Mouse (Mus musculus) hindbrain, embryonic 13.5 days (tissue): ENCODE measurements around the gene Olfr775. TPM values are rescaled to one million over a fixed set of nuclear protein-coding genes. Genes with fewer than 3 reads are reported as not detected.

Experiments used
- ATAC-seq: fragments of 200-750 bp; cut with Nextera tagmentation; 2 replicates; pipeline ENCODE4 v1.8.0; 2017; ENCODE audit warnings: moderate TSS enrichment; ENCODE audit not compliant: low FRiP score
- H3K27ac ChIP-seq: fragments of 300-500 bp; sonication (generic); 2 replicates; pipeline ENCODE4 v1.5.1; 2015; ENCODE audit warnings: inconsistent platforms, mild to moderate bottlenecking, moderate library complexity
- H3K27me3 ChIP-seq: fragments of 300-500 bp; sonication (generic); 2 replicates; pipeline ENCODE4 v1.6.1; 2015; ENCODE audit warnings: mild to moderate bottlenecking, inconsistent platforms
- H3K36me3 ChIP-seq: fragments of 300-500 bp; sonication (generic); 2 replicates; pipeline ENCODE4 v1.6.1; 2015; ENCODE audit warnings: mild to moderate bottlenecking, inconsistent platforms
- H3K4me1 ChIP-seq: fragments of 300-500 bp; sonication (generic); replicated peaks from 2 replicates; pipeline ENCODE4 v1.6.1; 2015; ENCODE audit warnings: inconsistent platforms
- H3K4me2 ChIP-seq: fragments of 300-500 bp; sonication (generic); 2 replicates; pipeline ENCODE4 v1.6.1; 2015; ENCODE audit warnings: inconsistent platforms, mild to moderate bottlenecking, moderate library complexity
- H3K4me3 ChIP-seq: fragments of 300-500 bp; sonication (generic); 2 replicates; pipeline ENCODE4 v1.5.1; 2015; ENCODE audit warnings: mild to moderate bottlenecking, inconsistent platforms
- H3K9ac ChIP-seq: fragments of 300-500 bp; sonication (generic); 2 replicates; pipeline ENCODE4 v1.6.1; 2015; ENCODE audit warnings: mild to moderate bottlenecking, inconsistent platforms
- H3K9me3 ChIP-seq: fragments of 300-500 bp; sonication (generic); 2 replicates; pipeline ENCODE4 v1.6.1; 2016; ENCODE audit warnings: inconsistent platforms
- WGBS: fragments of 180-500 bp; shearing (Covaris S2); methylation state at CpG from one replicate; pipeline ENCODE4 v1.1.7; 2015; 5-methylcytosine and 5-hydroxymethylcytosine counted together
- polyA plus RNA-seq: library from polyadenylated mRNA; unstranded; fragments of >200 nt; fragmentation: Nextera tagmentation; extraction: Ambion mirVana; gene quantifications from 2 replicates; pipeline ENCODE4 v1.2.1, GENCODE M21; 2015

The Olfr775 gene
- not detected in 2 replicates for polyA plus RNA-seq

DNA sequence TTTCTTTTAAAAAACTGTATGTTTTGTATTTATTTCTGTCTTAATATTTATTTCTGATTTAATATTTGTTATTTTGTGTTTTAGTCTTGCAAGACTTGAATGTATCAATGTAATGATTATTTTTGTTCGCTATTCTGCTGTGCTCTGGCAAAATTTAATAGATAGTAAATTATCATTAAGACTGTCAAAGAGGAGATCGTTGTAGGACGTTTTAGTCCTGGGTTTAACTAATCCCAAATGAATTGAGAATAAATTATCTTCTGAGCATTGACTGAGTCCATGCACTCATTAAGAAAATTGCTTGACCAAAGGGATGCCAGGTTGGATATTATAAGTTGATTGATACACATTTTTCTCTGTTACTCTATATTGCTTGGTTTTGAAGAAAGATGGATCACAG is at the start of gene Olfr775:
TSS of gene Olfr775 (plus strand) at position 301 of the 400 bp plus-strand sequence.
- Histone ChIP-seq H3K9me3 (no peaks in the 10 kb centered on the region), H3K27ac (no peak within 1 kb of the TSS), H3K4me2 (no peak within 1 kb of the TSS), H3K4me3 (no peak within 1 kb of the TSS), H3K27me3 (no peaks in the 10 kb centered on the region), H3K4me1 (no peaks in the 10 kb centered on the region), H3K36me3 (no peaks in the 10 kb centered on the region), H3K9ac (no peak within 1 kb of the TSS)
- ATAC-seq: no peak
- whole genome bisulfite sequencing: 62% methylated on average over 3 of the region's 3 CpGs

DNA sequence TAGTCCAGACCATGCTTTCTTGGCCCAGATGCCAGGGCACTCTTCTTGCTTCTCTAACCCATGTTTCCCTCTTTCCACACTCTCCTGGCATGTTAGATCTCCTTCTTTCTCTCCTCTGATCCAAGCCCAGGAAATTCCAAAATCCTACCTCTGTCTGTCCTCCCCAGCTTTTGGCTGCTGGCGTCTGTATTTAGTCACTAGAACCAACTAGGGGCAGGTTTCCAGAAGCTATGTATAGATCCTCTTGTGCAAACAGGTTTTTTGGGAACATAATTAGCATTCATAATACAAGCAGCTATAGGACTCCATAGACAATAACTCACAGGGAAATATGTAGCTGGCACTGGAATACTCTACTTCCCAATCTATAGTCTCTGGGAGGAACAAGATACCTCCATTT is 17.5 kb upstream of the Olfr775 start:
- 88% methylated on average over 1 of the region's 1 CpGs for WGBS
- Histone ChIP-seq H3K9me3 (no peaks in the 10 kb centered on the region), H3K9ac (no peak overlapping the region), H3K27me3 (no peaks in the 10 kb centered on the region), H3K27ac (no peak overlapping the region), H3K4me1 (no peaks in the 10 kb centered on the region), H3K4me3 (no peak overlapping the region), H3K4me2 (no peak overlapping the region), H3K36me3 (no peaks in the 10 kb centered on the region)
- no peak for ATAC-seq

DNA sequence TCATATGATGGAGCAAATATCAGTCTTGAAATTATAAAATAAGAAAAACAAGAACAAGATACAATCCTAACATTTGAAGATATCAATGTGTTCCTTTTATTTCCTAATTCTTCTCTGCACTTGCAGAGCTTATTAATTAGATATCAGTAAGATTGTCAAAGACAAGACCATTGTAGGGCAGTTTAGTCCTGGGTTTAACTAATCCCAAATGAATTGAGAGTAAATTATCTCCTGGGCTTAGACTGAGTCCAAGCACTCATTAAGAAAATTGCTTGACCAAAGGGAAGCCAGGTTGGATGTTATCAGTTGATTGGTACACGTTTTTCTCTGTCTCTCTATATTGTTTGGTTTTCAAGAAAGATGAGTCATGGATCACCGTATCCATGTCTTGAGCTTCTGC is 12.3 kb upstream of the Olfr775 start, which contains the start of gene Olfr774:
TSS of gene Olfr774 (plus strand) at position 301 of the 400 bp plus-strand sequence.
- Histone ChIP-seq H3K9me3 (no peaks in the 10 kb centered on the region), H3K4me3 (no peak within 1 kb of the TSS), H3K9ac (no peak within 1 kb of the TSS), H3K4me1 (no peaks in the 10 kb centered on the region), H3K27ac (no peak within 1 kb of the TSS), H3K4me2 (no peak within 1 kb of the TSS), H3K27me3 (no peaks in the 10 kb centered on the region), H3K36me3 (no peaks in the 10 kb centered on the region)
- ATAC-seq: no peak
- 85% methylated on average over 2 of the region's 2 CpGs for WGBS

DNA sequence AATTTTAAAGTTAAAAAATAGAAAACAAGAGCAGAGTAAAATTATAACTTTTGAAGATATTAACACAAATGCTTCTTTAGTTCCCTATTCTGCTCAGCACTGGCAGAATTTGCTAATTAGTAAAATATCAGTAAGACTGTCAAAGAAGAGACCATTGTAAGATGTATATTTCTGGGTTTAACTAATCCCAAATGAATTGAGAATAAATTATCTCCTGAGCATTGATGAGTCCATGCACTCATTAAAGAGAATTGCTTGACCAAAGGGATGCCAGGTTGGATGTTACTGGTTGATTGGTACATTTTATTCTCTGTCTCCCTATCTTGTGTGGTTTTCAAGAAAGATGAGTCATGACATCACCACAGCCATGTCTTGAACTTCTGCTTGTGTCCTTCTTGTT is 10.6 kb downstream of the Olfr775 start, which contains the start of gene Olfr776:
TSS of gene Olfr776 (plus strand) at position 301 of the 400 bp plus-strand sequence.
- no peak for ATAC-seq
- H3K9ac ChIP-seq: no peak within 1 kb of the TSS
- H3K4me1 ChIP-seq: no peaks in the 10 kb centered on the region
- H3K4me3 ChIP-seq: no peak within 1 kb of the TSS
- no peaks in the 10 kb centered on the region for H3K27me3 ChIP-seq
- H3K9me3 ChIP-seq: no peaks in the 10 kb centered on the region
- H3K27ac ChIP-seq: no peak within 1 kb of the TSS
- no peak within 1 kb of the TSS for H3K4me2 ChIP-seq
- H3K36me3 ChIP-seq: no peaks in the 10 kb centered on the region

DNA sequence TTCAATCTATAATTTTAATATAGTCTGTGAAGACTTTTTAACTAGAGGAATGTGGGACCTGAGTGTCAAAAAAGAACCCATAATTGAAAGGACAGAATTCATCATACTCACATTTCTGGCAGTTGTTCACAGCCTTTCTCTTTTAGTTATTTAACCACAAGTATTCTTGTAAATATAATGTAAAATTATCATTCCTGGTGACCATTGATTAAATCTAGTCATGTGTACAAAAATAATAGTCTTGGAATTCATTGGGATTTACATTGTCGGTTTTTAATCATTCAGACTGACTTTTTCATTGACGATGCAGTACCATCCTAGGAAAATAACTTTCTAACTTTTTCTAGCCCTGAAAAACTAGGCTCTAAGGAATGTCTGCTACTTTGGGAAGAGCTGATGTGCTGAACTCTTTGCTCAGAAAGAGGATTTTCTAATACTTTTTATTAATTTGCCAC is 22.9 kb downstream of the Olfr775 start, which contains the start of gene Olfr777:
TSS of gene Olfr777 (minus strand) at position 405 of the 455 bp plus-strand sequence.
- WGBS: 95% methylated on average over 2 of the region's 2 CpGs
- no peaks in the 10 kb centered on the region for H3K9me3 ChIP-seq

More for the DNA sequence above, 22.9 kb downstream of the Olfr775 start, which contains the start of gene Olfr777:
- H3K36me3 ChIP-seq: no peaks in the 10 kb centered on the region
- no peak for ATAC-seq
- no peaks in the 10 kb centered on the region for H3K4me1 ChIP-seq
- H3K27me3 ChIP-seq: no peaks in the 10 kb centered on the region
- no peak within 1 kb of the TSS for H3K4me3 ChIP-seq
- no peak within 1 kb of the TSS for H3K4me2 ChIP-seq
- H3K27ac ChIP-seq: no peak within 1 kb of the TSS
- no peak within 1 kb of the TSS for H3K9ac ChIP-seq

Other genes with a start within 250 kb of the Olfr775 start
- not detected in 2 replicates for gene Olfr763, start 237.6 kb upstream of the Olfr775 start, polyA plus RNA-seq
- not detected in 2 replicates for gene Olfr764-ps1, start 208.5 kb upstream of the Olfr775 start, polyA plus RNA-seq
- not detected in 2 replicates for gene Olfr765, start 198.4 kb upstream of the Olfr775 start, polyA plus RNA-seq
- not detected in 2 replicates for gene Olfr766-ps1, start 179.4 kb upstream of the Olfr775 start, polyA plus RNA-seq
- not detected in 2 replicates for gene Olfr767, start 165.5 kb upstream of the Olfr775 start, polyA plus RNA-seq
- gene Olfr768, start 149.0 kb upstream of the Olfr775 start, polyA plus RNA-seq: not detected in 2 replicates
- not detected in 2 replicates for gene Olfr769, start 130.6 kb upstream of the Olfr775 start, polyA plus RNA-seq
- not detected in 2 replicates for gene Olfr770, start 109.4 kb upstream of the Olfr775 start, polyA plus RNA-seq
- gene Olfr771, start 83.7 kb upstream of the Olfr775 start, polyA plus RNA-seq: not detected in 2 replicates
- not detected in 2 replicates for gene Olfr772, start 70.5 kb upstream of the Olfr775 start, polyA plus RNA-seq
- not detected in 2 replicates for gene Olfr773, start 61.0 kb upstream of the Olfr775 start, polyA plus RNA-seq
- not detected in 2 replicates for gene Olfr774, start 12.2 kb upstream of the Olfr775 start, polyA plus RNA-seq
- gene Olfr776, start 10.7 kb downstream of the Olfr775 start, polyA plus RNA-seq: not detected in 2 replicates
- not detected in 2 replicates for gene Olfr777, start 23.1 kb downstream of the Olfr775 start, polyA plus RNA-seq
- gene Olfr780, start 69.7 kb downstream of the Olfr775 start, polyA plus RNA-seq: not detected in 2 replicates
- gene Olfr781, start 80.4 kb downstream of the Olfr775 start, polyA plus RNA-seq: not detected in 2 replicates
- not detected in 2 replicates for gene Olfr782, start 100.4 kb downstream of the Olfr775 start, polyA plus RNA-seq
- gene Olfr784, start 135.7 kb downstream of the Olfr775 start, polyA plus RNA-seq: 0.08 TPM in 1 of 2 replicates, not detected in the other
- gene Olfr785, start 157.0 kb downstream of the Olfr775 start, polyA plus RNA-seq: not detected in 2 replicates
- gene Olfr786, start 178.9 kb downstream of the Olfr775 start, polyA plus RNA-seq: not detected in 2 replicates
- not detected in 2 replicates for gene Olfr787, start 213.4 kb downstream of the Olfr775 start, polyA plus RNA-seq
- not detected in 2 replicates for gene Olfr788, start 222.6 kb downstream of the Olfr775 start, polyA plus RNA-seq
- not detected in 2 replicates for gene Olfr789, start 236.3 kb downstream of the Olfr775 start, polyA plus RNA-seq